Mouse (Mus musculus) megakaryocyte, embryonic 14.5 days (primary cell): ENCODE measurements around the gene Etv6.

Experiments
- FLI1 ChIP-seq: IDR thresholded peaks from 2 replicates; pipeline ENCODE4 v1.6.1; 2012; ENCODE audit warnings: low read length, inconsistent platforms, mixed read lengths
- GATA1 ChIP-seq: IDR thresholded peaks from 3 replicates; pipeline ENCODE4 v1.6.1; 2012; ENCODE audit warnings: mixed read lengths, low read length, inconsistent platforms, borderline replicate concordance

DNA sequence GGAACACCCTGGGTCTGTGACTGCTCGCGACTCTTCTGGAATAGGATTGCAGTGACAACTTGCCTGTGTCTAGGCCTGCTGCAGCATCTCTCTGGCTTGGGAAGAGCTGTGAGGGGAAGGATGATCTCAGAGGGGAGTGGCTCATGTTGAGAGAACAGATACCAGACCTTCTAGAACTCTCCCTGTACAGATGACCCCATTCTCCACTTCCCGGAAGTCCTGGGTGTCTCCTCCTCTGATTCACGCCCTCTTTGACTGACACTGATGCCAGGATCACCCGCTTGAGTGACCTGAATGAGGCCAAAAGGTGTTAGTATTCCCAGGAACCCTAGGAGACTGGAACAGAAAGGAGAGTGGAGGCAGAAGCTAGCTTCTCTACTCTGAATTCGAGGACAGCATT, 137.9 kb downstream of the Etv6 start:
- TF ChIP-seq GATA1 (no peak), FLI1 (no peak)
